18 mouse cellular contexts compared by ENCODE assay signal in genomic region chr6:121215336-121215735, GRCm38 (mm10). TPM values are rescaled to one million over a fixed set of nuclear protein-coding genes. Genes with fewer than 3 reads are reported as not detected.
"Had no signal": no experiment of that assay in that cellular context is flagged by ENCODE, and none has a peak within 500 bp of the region (broad histone marks: within the 10 kb centered on the region; RNA-seq: fewer than 3 reads in every experiment).

No protein-coding gene starts in this region.

- ATAC-seq: intestine, embryonic 16.5 days had no signal

- H3K9ac ChIP-seq: limb, embryonic 13.5 days; liver, embryonic 15.5 days had no signal

- H3K4me3 ChIP-seq: limb, embryonic 10.5 days; limb, embryonic 13.5 days; liver, embryonic 15.5 days had no signal

- H3K36me3 ChIP-seq: limb, embryonic 10.5 days; limb, embryonic 13.5 days; liver, embryonic 15.5 days had no signal

- DNase-seq: kidney, adult 18-20 months; kidney, adult 9 months; kidney, postnatal 14 days; kidney, postnatal 4 days; lung, adult 2 months; lung, postnatal 14 days; lung, postnatal 4 days; midbrain, embryonic 14.5 days; right cerebral cortex, adult 18-20 months; right cerebral cortex, postnatal 14 days; spleen, adult 18-20 months; thymus, adult 18-20 months; thymus, postnatal 36 days had no signal

- H3K9me3 ChIP-seq: limb, embryonic 10.5 days; limb, embryonic 13.5 days; liver, embryonic 15.5 days had no signal

- H3K27ac ChIP-seq: limb, embryonic 10.5 days; limb, embryonic 13.5 days had no signal

RNA-seq across cellular contexts. Expression of gene Usp18, which starts 30.4 kb away (rescaled TPM):
- total RNA-seq: layer of hippocampus, postnatal 14 days had no signal
